ENCODE assay signal across 10 mouse cellular contexts in genomic region chr6:88827395-88828205, GRCm38 (mm10). TPM values are rescaled to one million over a fixed set of nuclear protein-coding genes. Genes with fewer than 3 reads are reported as not detected.
DNase-seq lines count a peak whose midpoint lies in the region; ATAC-seq and TF ChIP-seq lines count a peak whose summit lies in the region.
"Had no signal": no experiment of that assay in that cellular context is flagged by ENCODE, and none has a peak within 500 bp of the region (broad histone marks: within the 10 kb centered on the region; RNA-seq: fewer than 3 reads in every experiment).

No protein-coding gene starts in this region.

- H3K79me2 ChIP-seq in MEL (ENCODE audit: control insufficient read depth, insufficient read depth, low read length, poor library complexity) = no peaks in the 10 kb centered on the region

- no peak overlapping the region for H3K4me3 ChIP-seq in MEL (ENCODE audit: control insufficient read depth in 1 of 2, insufficient read depth in 1 of 2, low read depth in 2 of 2, low read length in 2 of 2)

- H3K27ac ChIP-seq in MEL (ENCODE audit: control insufficient read depth, low read depth, low read length) = no peak overlapping the region

- TF ChIP-seq CTCF in MEL (IDR thresholded peaks at IDR 0.05 in 2 of 3, conservative IDR thresholded peaks at IDR 0.05 in 1 of 3; ENCODE audit: control insufficient read depth in 1 of 3, insufficient read depth in 1 of 3, low read depth in 2 of 3, low read length in 3 of 3, poor library complexity in 1 of 3, severe bottlenecking in 1 of 3) = peak in 1 of 3 experiments; percentile 30; a peak in 2 of 6 replicates

- H3K27me3 ChIP-seq in MEL (ENCODE audit: control insufficient read depth in 1 of 2, insufficient read depth in 2 of 2, low read length in 2 of 2) = no peaks in the 10 kb centered on the region

- peak; percentile 56 to 65 for DNase-seq in cerebellum, postnatal 25 days
- DNase-seq in cerebellum, adult 9-10 months = no peak
- peak; percentile 62 for DNase-seq in layer of hippocampus, adult 9-11 months
- DNase-seq in layer of hippocampus, postnatal 10 days (ENCODE audit: low spot score in 2 of 2) = no peak
- peak; percentile 50 for DNase-seq in MEL (ENCODE audit: low read depth, low spot score)
- no peak for DNase-seq in embryo, embryonic 11 days
- DNase-seq in kidney, postnatal 14 days = no peak
- DNase-seq: heart, postnatal 14 days had no signal

- no peak for TF ChIP-seq POLR2A in MEL (IDR thresholded peaks at IDR 0.05; ENCODE audit: control insufficient read depth in 1 of 2, insufficient read depth in 1 of 2, low read depth in 1 of 2, low read length in 2 of 2, poor library complexity in 1 of 2)

- H3K4me1 ChIP-seq in MEL (ENCODE audit: control insufficient read depth in 1 of 2, insufficient read depth in 2 of 2, low read length in 2 of 2) = peaks cover 4% of the 10 kb centered on the region in 2 experiments; a peak in 3 of 4 replicates

- no peak overlapping the region for H3K9ac ChIP-seq in MEL (ENCODE audit: control insufficient read depth, low read depth, low read length, poor library complexity, severe bottlenecking)

- ATAC-seq in megakaryocyte progenitor cell, adult 5-6 weeks (replicated peaks; ENCODE audit: poor library complexity) = peak; percentile 69
- ATAC-seq: activated CD4-positive, CD25-positive, alpha-beta regulatory T cell, adult 4 months had no signal

- H3K9me3 ChIP-seq in MEL (replicated peaks; ENCODE audit: insufficient read depth, low read length) = no peaks in the 10 kb centered on the region

- TF ChIP-seq RAD21 in MEL (IDR thresholded peaks at IDR 0.05; ENCODE audit: low read depth, low read length) = no peak

- peaks cover 0 to 3% of the 10 kb centered on the region in 2 experiments; a peak in 1 of 4 replicates for H3K36me3 ChIP-seq in MEL (ENCODE audit: control insufficient read depth in 1 of 2, insufficient read depth in 2 of 2, low read length in 2 of 2)

- TF ChIP-seq EP300 in MEL (IDR thresholded peaks at IDR 0.05; ENCODE audit: low read depth in 1 of 2, low read length in 2 of 2) = no peak

TF ChIP-seq in MEL, 35 proteins besides CTCF, POLR2A, EP300 and RAD21:
- TF ChIP-seq POLR2AphosphoS2 (IDR thresholded peaks at IDR 0.05; ENCODE audit: low read length) (no peak), MAFK (IDR thresholded peaks at IDR 0.05; ENCODE audit: borderline replicate concordance, low read depth, low read length) (no peak)

RNA-seq across cellular contexts. Expression of gene Abtb1, which starts 14.2 kb away (rescaled TPM):
- 10 to 100 TPM; 23.2 to 26.7 TPM for total RNA-seq in layer of hippocampus, postnatal 10 days (2021)
- total RNA-seq in MEL (2012; rRNA removed) = 7.3 and 7.4 TPM in 2 replicates
- 10 to 100 TPM in 1 of 2 experiments, not detected in 1; 16.9 TPM for polyA plus RNA-seq in MEL (2012; ENCODE audit: insufficient read depth in 1 of 2, insufficient read length in 2 of 2, low read depth in 1 of 2, low replicate concordance in 2 of 2, missing spikeins in 1 of 2)
- 7.8 and 9.5 TPM in 2 replicates for total RNA-seq in megakaryocyte progenitor cell, adult 5-6 weeks (2015)
- total RNA-seq in megakaryocyte progenitor cell, adult 5-6 weeks (2017) = 40.1 and 40.7 TPM in 2 replicates

RNA-seq across cellular contexts. Expression of gene Podxl2, which starts 47.2 kb away (rescaled TPM):
- total RNA-seq in layer of hippocampus, postnatal 10 days (2021) = 100 to 1,000 TPM; 308 to 330 TPM
- not detected in 2 replicates for total RNA-seq in MEL (2012; rRNA removed)
- polyA plus RNA-seq in MEL (2012; ENCODE audit: insufficient read depth in 1 of 2, insufficient read length in 2 of 2, low read depth in 1 of 2, low replicate concordance in 2 of 2, missing spikeins in 1 of 2) = under 1 TPM in 1 of 2 experiments, not detected in 1; 0.10 TPM
- total RNA-seq in megakaryocyte progenitor cell, adult 5-6 weeks (2015) = 0.15 TPM in 1 of 2 replicates, not detected in the other
- total RNA-seq in megakaryocyte progenitor cell, adult 5-6 weeks (2017) = 0.41 and 0.92 TPM in 2 replicates
- polyA plus RNA-seq: activated CD4-positive, CD25-positive, alpha-beta regulatory T cell, adult 4 months had no signal

Comparison
In these comparisons a context has a peak if more than half of its experiments do, and no peak if none do; other contexts are left out.
1. DNase-seq: peak in cerebellum, postnatal 25 days (2 of 2), layer of hippocampus, adult 9-11 months (single experiment) and MEL (single experiment); none in cerebellum, adult 9-10 months (single experiment), layer of hippocampus, postnatal 10 days (0 of 2), embryo, embryonic 11 days (single experiment) and kidney, postnatal 14 days (single experiment).
2. RNA of gene Podxl2, which starts 47.2 kb away (total RNA-seq): 308 to 330 TPM in layer of hippocampus, postnatal 10 days; 0.15 to 0.92 TPM in megakaryocyte progenitor cell, adult 5-6 weeks and not detected in MEL; every median in the first group is over 100 times any median in the second.